Mouse (Mus musculus) intestine, embryonic 14.5 days (tissue): ENCODE data around the gene Sorbs2. TPM values are rescaled to one million over a fixed set of nuclear protein-coding genes. Genes with fewer than 3 reads are reported as not detected.

Experiments
- ATAC-seq: fragments of 200-750 bp; cut with Nextera tagmentation; replicated peaks from 2 replicates; pipeline ENCODE4 v1.8.0; 2017; ENCODE audit warnings: low read depth, moderate number of reproducible peaks, moderate TSS enrichment, moderate library complexity; ENCODE audit not compliant: low FRiP score, low TSS enrichment
- DNase-seq: peaks from one replicate; pipeline ENCODE4 v3.0.0-alpha.2; 2018; ENCODE audit warnings: low spot score
- H3K27ac ChIP-seq: fragments of 300-500 bp; sonication (generic); 2 replicates; pipeline ENCODE4 v1.5.1; 2014; ENCODE audit warnings: low read depth, mild to moderate bottlenecking, control low read depth
- H3K27me3 ChIP-seq: fragments of 300-500 bp; sonication (generic); replicated peaks from 2 replicates; pipeline ENCODE4 v1.6.1; 2014; ENCODE audit warnings: low read length, control low read depth; ENCODE audit not compliant: control insufficient read depth, insufficient read depth
- H3K36me3 ChIP-seq: fragments of 300-500 bp; sonication (generic); 2 replicates; pipeline ENCODE4 v1.6.1; 2014; ENCODE audit warnings: low read length, control low read depth; ENCODE audit not compliant: control insufficient read depth, insufficient read depth
- H3K4me1 ChIP-seq: fragments of 300-500 bp; sonication (generic); replicated peaks from 2 replicates; pipeline ENCODE4 v1.6.1; 2014; ENCODE audit warnings: low read length, control low read depth, mixed read lengths; ENCODE audit not compliant: control insufficient read depth, insufficient read depth
- H3K4me2 ChIP-seq: fragments of 300-500 bp; sonication (generic); 2 replicates; pipeline ENCODE4 v1.6.1; 2014; ENCODE audit warnings: low read length
- H3K4me3 ChIP-seq: fragments of 300-500 bp; sonication (generic); 2 replicates; pipeline ENCODE4 v1.5.1; 2014; ENCODE audit warnings: low read depth, low read length, control low read depth, mixed read lengths
- H3K9ac ChIP-seq: fragments of 300-500 bp; sonication (generic); 2 replicates; pipeline ENCODE4 v1.6.1; 2014; ENCODE audit warnings: mild to moderate bottlenecking, low read length
- H3K9me3 ChIP-seq: fragments of 300-500 bp; sonication (generic); 2 replicates; pipeline ENCODE4 v1.6.1; 2016; ENCODE audit warnings: low read length, control low read depth; ENCODE audit not compliant: control insufficient read depth
- WGBS: fragments of 180-500 bp; shearing (Covaris S2); extraction: QIAGEN DNeasy Blood & Tissue Kit; methylation state at CpG from one replicate; pipeline ENCODE4 v1.1.7; 2014; 5-methylcytosine and 5-hydroxymethylcytosine counted together
- polyA plus RNA-seq: library from polyadenylated mRNA; unstranded; fragments of >200 nt; fragmentation: Nextera tagmentation; extraction: Ambion mirVana; gene quantifications from 2 replicates; pipeline ENCODE4 v1.2.1, GENCODE M21; 2014

Gene Sorbs2
- polyA plus RNA-seq, 1 experiment from 2014 or later, result 31.4 TPM

DNA sequence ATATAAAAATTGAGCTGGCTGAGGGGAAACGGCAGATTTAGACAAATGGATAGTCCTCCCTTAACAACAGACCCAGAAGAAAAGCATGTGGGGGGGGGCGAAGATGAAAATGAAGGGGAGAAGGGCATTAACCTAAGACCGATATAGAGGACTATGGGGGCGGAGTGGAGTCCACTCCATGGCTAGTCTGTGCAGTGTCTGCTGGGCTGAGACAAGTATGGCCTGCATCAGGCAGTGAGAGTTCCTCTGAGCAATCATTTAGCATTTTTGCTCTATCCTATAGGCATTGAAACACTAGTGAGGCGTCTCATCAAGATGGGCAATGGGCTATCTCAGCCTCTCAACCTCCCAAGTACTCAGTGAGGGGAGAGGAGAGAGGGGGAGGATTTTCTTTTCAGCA lies 368.8 kb downstream of the Sorbs2 start:
- H3K27ac ChIP-seq, result no peak overlapping the region
- H3K27me3 ChIP-seq, result no peaks in the 10 kb centered on the region
- ATAC-seq (no peak), DNase-seq (no peak)
- WGBS, result 71% methylated on average over 5 of the region's 5 CpGs
- H3K9me3 ChIP-seq, result no peaks in the 10 kb centered on the region
- H3K36me3 ChIP-seq, result no peaks in the 10 kb centered on the region
- H3K4me2 ChIP-seq, result no peak overlapping the region
- 0 out of 2 replicates have a peak, but pooled peaks cover 12% of the 10 kb centered on the region for H3K4me1 ChIP-seq
- no peak overlapping the region for H3K4me3 ChIP-seq
- H3K9ac ChIP-seq, result no peak overlapping the region

Other genes starting within 250 kb of the Sorbs2 start
- not detected in 2 replicates for gene F11, start 245.8 kb upstream of the Sorbs2 start, polyA plus RNA-seq
- not detected in 2 replicates for gene Klkb1, start 212.9 kb upstream of the Sorbs2 start, polyA plus RNA-seq
- gene Gm45753, start 199.3 kb upstream of the Sorbs2 start, polyA plus RNA-seq, result not detected in 2 replicates
- 1.4 and 1.6 TPM in 2 replicates for gene Cyp4v3, start 174.6 kb upstream of the Sorbs2 start, polyA plus RNA-seq
- gene Fam149a, start 125.5 kb upstream of the Sorbs2 start, polyA plus RNA-seq, result 12.5 and 15.8 TPM in 2 replicates
- gene Tlr3, start 96.7 kb upstream of the Sorbs2 start, polyA plus RNA-seq, result 1.2 and 2.4 TPM in 2 replicates